Mouse (Mus musculus) monocyte, adult 5-6 weeks (primary cell): ENCODE results near the gene Tsks. TPM values are rescaled to one million over a fixed set of nuclear protein-coding genes. Genes with fewer than 3 reads are reported as not detected.

Experiments used
- ATAC-seq: fragments of 153-309, 156-312 bp; replicated peaks from 2 replicates; pipeline ENCODE4 v1.8.0; 2017; ENCODE audit warnings: mild to moderate bottlenecking; ENCODE audit not compliant: low TSS enrichment, insufficient number of reproducible peaks, severe bottlenecking, poor library complexity, low FRiP score
- total RNA-seq: library from RNA; stranded (forward); fragments of 200-1000, 200-491, 200-594 nt; gene quantifications from 3 replicates; pipeline ENCODE4 v1.2.3, GENCODE M21; 2017

Tsks gene
- total RNA-seq, 1 experiment from 2014 or later, result not detected

GRCm38 (mm10) chr7:44929204-44930151, 13.5 kb upstream of the Tsks start, which contains the start of gene Ap2a1:
TSS of gene Ap2a1 (minus strand) at chr7:44929496.
- ATAC-seq, result peak; percentile 96

- ATAC-seq, result no peak
These were observed 4.3 kb upstream of the Tsks start for GRCm38 (mm10) chr7:44938680-44939079.

GRCm38 (mm10) chr7:44949922-44950321, 6.9 kb downstream of the Tsks start:
- ATAC-seq, result no peak

- peak; percentile 54 for ATAC-seq
These were observed 9.0 kb downstream of the Tsks start for GRCm38 (mm10) chr7:44951960-44952359.

GRCm38 (mm10) chr7:44952611-44953306, 9.8 kb downstream of the Tsks start:
- ATAC-seq, result peak; percentile 84

GRCm38 (mm10) chr7:44953561-44953960, 10.6 kb downstream of the Tsks start:
- ATAC-seq, result no peak

- no peak for ATAC-seq
These were observed 11.3 kb downstream of the Tsks start for GRCm38 (mm10) chr7:44954091-44954885.

GRCm38 (mm10) chr7:44955628-44956027, 12.6 kb downstream of the Tsks start:
- ATAC-seq, result no peak

- ATAC-seq, result no peak
These were observed 13.3 kb downstream of the Tsks start for GRCm38 (mm10) chr7:44956266-44956665.

- ATAC-seq, result no peak
These were observed 14.3 kb downstream of the Tsks start for GRCm38 (mm10) chr7:44957183-44957835.

- no peak for ATAC-seq
These were observed 15.2 kb downstream of the Tsks start for GRCm38 (mm10) chr7:44958208-44958607.

GRCm38 (mm10) chr7:44959281-44959680, 16.3 kb downstream of the Tsks start:
- no peak for ATAC-seq

- ATAC-seq, result no peak
These were observed 17.0 kb downstream of the Tsks start for GRCm38 (mm10) chr7:44959874-44960511.

GRCm38 (mm10) chr7:44960512-44960910, 17.5 kb downstream of the Tsks start:
- no peak for ATAC-seq

- ATAC-seq, result no peak
These were observed 19.3 kb downstream of the Tsks start for GRCm38 (mm10) chr7:44962337-44962736.

GRCm38 (mm10) chr7:44962831-44963230, 19.8 kb downstream of the Tsks start:
- no peak for ATAC-seq

- ATAC-seq, result no peak
These were observed 22.0 kb downstream of the Tsks start for GRCm38 (mm10) chr7:44964990-44965389.

GRCm38 (mm10) chr7:44965975-44966374, 23.0 kb downstream of the Tsks start:
- no peak for ATAC-seq
